Comparison of ENCODE assay signal across 18 mouse cellular contexts in the genomic region with DNA sequence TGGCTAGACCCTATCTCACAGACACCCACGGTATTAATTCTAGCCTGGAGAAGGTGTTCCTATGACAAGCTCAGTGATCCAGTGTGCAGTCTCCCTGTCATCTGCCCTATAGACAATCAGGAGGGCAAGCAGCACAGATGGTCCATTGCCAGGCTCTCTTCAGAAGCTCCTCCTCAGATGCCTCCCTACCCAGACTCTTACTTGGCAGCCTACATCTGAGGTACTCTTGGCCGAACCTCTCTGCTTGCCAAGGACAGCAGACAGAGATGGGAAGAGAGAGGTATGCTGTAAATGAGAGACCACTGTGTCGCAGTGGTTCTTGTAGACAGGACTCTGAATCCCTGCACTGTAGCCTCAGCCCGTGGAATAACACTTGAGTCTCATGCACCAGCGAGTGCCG.
DNase-seq lines count a peak whose midpoint lies in the region; ATAC-seq and TF ChIP-seq lines count a peak whose summit lies in the region.
"Had no signal": no experiment of that assay in that cellular context is flagged by ENCODE, and none has a peak within 500 bp of the region (broad histone marks: within the 10 kb centered on the region; RNA-seq: fewer than 3 reads in every experiment).

No protein-coding gene starts in this region.

- no peak for ATAC-seq in heart, embryonic 12.5 days (ENCODE audit: insufficient number of reproducible peaks, low FRiP score)
- ATAC-seq in midbrain, embryonic 16.5 days = no peak
- ATAC-seq in midbrain, postnatal 0 days (ENCODE audit: low FRiP score) = no peak
- ATAC-seq in CD4-positive, CD25-positive, alpha-beta regulatory T cell, adult 4 months = no peak
- ATAC-seq: forebrain, embryonic 15.5 days; intestine, postnatal 0 days; liver, embryonic 12.5 days had no signal

- TF ChIP-seq CTCF in midbrain, postnatal 0 days (IDR thresholded peaks at IDR 0.05) = no peak

- no peak for DNase-seq in heart, postnatal 4 days
- DNase-seq in midbrain, postnatal 0 days (ENCODE audit: low spot score) = no peak
- peak; percentile 74 to 82 for DNase-seq in cerebellum, postnatal 10 days
- DNase-seq in right cerebral cortex, adult 2 months (ENCODE audit: low spot score in 2 of 2) = no peak
- DNase-seq: gastrocnemius, adult 2 months; lung, embryonic 14.5 days had no signal

- no peak overlapping the region for H3K4me3 ChIP-seq in heart, embryonic 12.5 days
- H3K4me3 ChIP-seq in midbrain, embryonic 16.5 days (ENCODE audit: low read depth, low read length) = no peak overlapping the region
- no peak overlapping the region for H3K4me3 ChIP-seq in midbrain, postnatal 0 days (ENCODE audit: low read depth, low read length)
- H3K4me3 ChIP-seq: embryonic facial prominence, embryonic 12.5 days; forebrain, embryonic 15.5 days; gastrocnemius, adult 2 months; hindbrain, embryonic 15.5 days; liver, embryonic 12.5 days; midbrain, embryonic 12.5 days had no signal

- no peak overlapping the region for H3K4me2 ChIP-seq in heart, embryonic 12.5 days
- no peak overlapping the region for H3K4me2 ChIP-seq in midbrain, embryonic 16.5 days (ENCODE audit: low read length)
- no peak overlapping the region for H3K4me2 ChIP-seq in midbrain, postnatal 0 days (ENCODE audit: low read depth, low read length, poor library complexity, severe bottlenecking)
- H3K4me2 ChIP-seq: embryonic facial prominence, embryonic 12.5 days; forebrain, embryonic 15.5 days; hindbrain, embryonic 15.5 days; liver, embryonic 12.5 days; lung, embryonic 14.5 days; midbrain, embryonic 12.5 days had no signal

- H3K9me3 ChIP-seq in heart, embryonic 12.5 days (replicated peaks) = no peaks in the 10 kb centered on the region
- H3K9me3 ChIP-seq in midbrain, embryonic 16.5 days (replicated peaks; ENCODE audit: control insufficient read depth, low read length, poor library complexity, severe bottlenecking) = no peaks in the 10 kb centered on the region
- no peaks in the 10 kb centered on the region for H3K9me3 ChIP-seq in midbrain, postnatal 0 days (ENCODE audit: low read length)
- H3K9me3 ChIP-seq: embryonic facial prominence, embryonic 12.5 days; forebrain, embryonic 15.5 days; hindbrain, embryonic 15.5 days; liver, embryonic 12.5 days; midbrain, embryonic 12.5 days had no signal

- 91% methylated on average over 6 of the region's 6 CpGs for WGBS in heart, embryonic 12.5 days
- WGBS in midbrain, embryonic 16.5 days = 84% methylated on average over 6 of the region's 6 CpGs
- WGBS in midbrain, postnatal 0 days = 87% methylated on average over 6 of the region's 6 CpGs

- H3K9ac ChIP-seq in heart, embryonic 12.5 days = no peak overlapping the region
- no peak overlapping the region for H3K9ac ChIP-seq in midbrain, embryonic 16.5 days (ENCODE audit: low read depth, low read length)
- no peak overlapping the region for H3K9ac ChIP-seq in midbrain, postnatal 0 days (replicated peaks; ENCODE audit: low read length, poor library complexity, severe bottlenecking)
- H3K9ac ChIP-seq: embryonic facial prominence, embryonic 12.5 days; forebrain, embryonic 15.5 days; hindbrain, embryonic 15.5 days; liver, embryonic 12.5 days; lung, embryonic 14.5 days; midbrain, embryonic 12.5 days had no signal

- H3K27ac ChIP-seq in heart, embryonic 12.5 days (ENCODE audit: poor library complexity, severe bottlenecking) = peak overlapping the region; percentile 28; the same call in 1 of the 2 replicates
- H3K27ac ChIP-seq in midbrain, embryonic 16.5 days (ENCODE audit: low read length) = peak overlapping the region; percentile 28; the same call in 1 of the 2 replicates
- H3K27ac ChIP-seq in midbrain, postnatal 0 days (ENCODE audit: low read depth, low read length) = no peak overlapping the region
- H3K27ac ChIP-seq: embryonic facial prominence, embryonic 12.5 days; forebrain, embryonic 15.5 days; gastrocnemius, adult 2 months; hindbrain, embryonic 15.5 days; kidney, postnatal 0 days; liver, embryonic 12.5 days; macrophage; midbrain, embryonic 12.5 days had no signal

- H3K27me3 ChIP-seq in heart, embryonic 12.5 days (replicated peaks) = no peaks in the 10 kb centered on the region
- H3K27me3 ChIP-seq in midbrain, embryonic 16.5 days (ENCODE audit: control insufficient read depth, insufficient read depth, low read depth, low read length) = no peaks in the 10 kb centered on the region
- no peaks in the 10 kb centered on the region for H3K27me3 ChIP-seq in midbrain, postnatal 0 days (ENCODE audit: insufficient read depth, low read length)
- H3K27me3 ChIP-seq: embryonic facial prominence, embryonic 12.5 days; forebrain, embryonic 15.5 days; hindbrain, embryonic 15.5 days; liver, embryonic 12.5 days had no signal

- H3K4me1 ChIP-seq in heart, embryonic 12.5 days (replicated peaks) = peaks cover 48% of the 10 kb centered on the region
- H3K4me1 ChIP-seq in midbrain, embryonic 16.5 days (ENCODE audit: control insufficient read depth, insufficient read depth, low read length) = peaks cover 10% of the 10 kb centered on the region
- 0 out of 2 replicates have a peak, but pooled peaks cover 2% of the 10 kb centered on the region for H3K4me1 ChIP-seq in midbrain, postnatal 0 days (ENCODE audit: insufficient read depth, low read length)
- H3K4me1 ChIP-seq: embryonic facial prominence, embryonic 12.5 days; liver, embryonic 12.5 days had no signal

- H3K36me3 ChIP-seq in heart, embryonic 12.5 days = 0 out of 2 replicates have a peak, but pooled peaks cover 9% of the 10 kb centered on the region
- no peaks in the 10 kb centered on the region for H3K36me3 ChIP-seq in midbrain, embryonic 16.5 days (ENCODE audit: control insufficient read depth, insufficient read depth, low read length)
- no peaks in the 10 kb centered on the region for H3K36me3 ChIP-seq in midbrain, postnatal 0 days (ENCODE audit: insufficient read depth, low read length)
- H3K36me3 ChIP-seq: embryonic facial prominence, embryonic 12.5 days; forebrain, embryonic 15.5 days; G1E; hindbrain, embryonic 15.5 days; liver, embryonic 12.5 days; midbrain, embryonic 12.5 days had no signal

Comparison
In these comparisons a context has a peak if more than half of its experiments do, and no peak if none do; other contexts are left out.
1. DNase-seq: peak in cerebellum, postnatal 10 days (2 of 2); none in heart, postnatal 4 days (single experiment), midbrain, postnatal 0 days (single experiment) and right cerebral cortex, adult 2 months (0 of 2).